Mouse (Mus musculus) ovary, adult 18-20 months (tissue): ENCODE data around the gene Gm20388.
A peak's percentile ranks its signal among the peaks of the same experiment; 100 is the strongest.

Experiments used
- DNase-seq: peaks from one replicate; pipeline ENCODE4 v3.0.0; 2022; ENCODE audit warnings: low spot score, mixed read lengths

The Gm20388 gene

GRCm38 (mm10) chr8:123290166-123290565, 3379.5 kb downstream of the Gm20388 start:
- no peak for DNase-seq

- no peak for DNase-seq
These were observed 3380.0 kb downstream of the Gm20388 start for GRCm38 (mm10) chr8:123290679-123291078.

- DNase-seq, result no peak
These were observed 3381.1 kb downstream of the Gm20388 start for GRCm38 (mm10) chr8:123291716-123292115.

- DNase-seq, result no peak
These were observed 3381.6 kb downstream of the Gm20388 start for GRCm38 (mm10) chr8:123292281-123292680.

GRCm38 (mm10) chr8:123292785-123293184, 3382.1 kb downstream of the Gm20388 start:
- no peak for DNase-seq

GRCm38 (mm10) chr8:123298301-123298700, 3387.7 kb downstream of the Gm20388 start:
- no peak for DNase-seq

GRCm38 (mm10) chr8:123308738-123309137, 3398.1 kb downstream of the Gm20388 start:
- DNase-seq, result no peak

- no peak for DNase-seq
These were observed 3407.3 kb downstream of the Gm20388 start for GRCm38 (mm10) chr8:123317781-123318466.

- DNase-seq, result peak; percentile 88
These were observed 3407.8 kb downstream of the Gm20388 start, which contains the start of gene Fanca for GRCm38 (mm10) chr8:123318467-123318911. Gene Fanca (minus strand): TSS chr8:123318576.

- no peak for DNase-seq
These were observed 3409.0 kb downstream of the Gm20388 start for GRCm38 (mm10) chr8:123319522-123320164.

- DNase-seq, result no peak
These were observed 3417.9 kb downstream of the Gm20388 start for GRCm38 (mm10) chr8:123328552-123328951.

- DNase-seq, result no peak
These were observed 3418.7 kb downstream of the Gm20388 start for GRCm38 (mm10) chr8:123329350-123329749.

- no peak for DNase-seq
These were observed 3419.3 kb downstream of the Gm20388 start for GRCm38 (mm10) chr8:123329961-123330360.

GRCm38 (mm10) chr8:123330701-123331100, 3420.1 kb downstream of the Gm20388 start:
- no peak for DNase-seq

- no peak for DNase-seq
These were observed 3420.7 kb downstream of the Gm20388 start for GRCm38 (mm10) chr8:123331301-123331700.

GRCm38 (mm10) chr8:123331810-123332209, 3421.2 kb downstream of the Gm20388 start:
- no peak for DNase-seq

- DNase-seq, result peak; percentile 64
These were observed 3421.8 kb downstream of the Gm20388 start, which contains the start of gene Spire2 for GRCm38 (mm10) chr8:123332262-123333090. Gene Spire2 (plus strand): TSS chr8:123332713.

- DNase-seq, result no peak
These were observed 3422.5 kb downstream of the Gm20388 start for GRCm38 (mm10) chr8:123333091-123333587.

GRCm38 (mm10) chr8:123333864-123334263, 3423.2 kb downstream of the Gm20388 start:
- DNase-seq, result no peak

- DNase-seq, result no peak
These were observed 3423.8 kb downstream of the Gm20388 start for GRCm38 (mm10) chr8:123334467-123334866.

GRCm38 (mm10) chr8:123337475-123337874, 3426.8 kb downstream of the Gm20388 start:
- no peak for DNase-seq

- DNase-seq, result no peak
These were observed 3429.4 kb downstream of the Gm20388 start for GRCm38 (mm10) chr8:123340071-123340470.
